Mouse (Mus musculus) myocyte (in vitro differentiated cells): Measurements from ENCODE around the gene Rere.

ENCODE experiments used
- E2F4 ChIP-seq: IDR thresholded peaks from one replicate; pipeline ENCODE4 v1.6.1; 2011; ENCODE audit warnings: mild to moderate bottlenecking, control low read depth, moderate library complexity; ENCODE audit not compliant: insufficient read depth
- MAX ChIP-seq: IDR thresholded peaks from one replicate; pipeline ENCODE4 v1.6.1; 2011; ENCODE audit warnings: low read depth, mild to moderate bottlenecking, control low read depth
- MYOD1 ChIP-seq, 3 experiments: IDR thresholded peaks; one replicate each; pipeline ENCODE4 v1.6.1; 2011; ENCODE audit warnings: control low read depth in 2 of 3, low read depth in 2 of 3, mild to moderate bottlenecking in 2 of 3, moderate library complexity in 1 of 3; ENCODE audit not compliant: insufficient read length in 2 of 3, control insufficient read depth in 1 of 3
- POLR2A ChIP-seq: IDR thresholded peaks from one replicate; pipeline ENCODE4 v1.6.1; 2011; ENCODE audit warnings: low read depth, mild to moderate bottlenecking, control low read depth, moderate library complexity; ENCODE audit not compliant: insufficient read length
- POLR2AphosphoS2 ChIP-seq: IDR thresholded peaks from one replicate; pipeline ENCODE4 v1.6.1; 2011; ENCODE audit warnings: low read depth, control low read depth; ENCODE audit not compliant: insufficient read length
- REST ChIP-seq: IDR thresholded peaks from one replicate; pipeline ENCODE4 v1.6.1; 2011; ENCODE audit warnings: mild to moderate bottlenecking, control low read depth, moderate library complexity; ENCODE audit not compliant: insufficient read depth, insufficient read length
- SRF ChIP-seq: IDR thresholded peaks from one replicate; pipeline ENCODE4 v1.6.1; 2011; ENCODE audit warnings: low read depth; ENCODE audit not compliant: control insufficient read depth, insufficient read length
- TCF12 ChIP-seq: IDR thresholded peaks from one replicate; pipeline ENCODE4 v1.6.1; 2011; ENCODE audit warnings: mild to moderate bottlenecking, control low read depth; ENCODE audit not compliant: poor library complexity, insufficient read depth, severe bottlenecking
- TCF3 ChIP-seq: IDR thresholded peaks from one replicate; pipeline ENCODE4 v1.6.1; 2011; ENCODE audit warnings: low read depth, control low read depth; ENCODE audit not compliant: insufficient read length
- USF1 ChIP-seq: IDR thresholded peaks from one replicate; pipeline ENCODE4 v1.6.1; 2011; ENCODE audit warnings: low read depth, mild to moderate bottlenecking, control low read depth, moderate library complexity

- no peak for TF ChIP-seq POLR2A
- no peak for TF ChIP-seq TCF12
- TF ChIP-seq MAX: no peak
- no peak for TF ChIP-seq MYOD1 (IDR thresholded peaks at IDR 0.05; ENCODE audit: control insufficient read depth in 1 of 3, insufficient read length in 2 of 3, low read depth in 2 of 3)
- no peak for TF ChIP-seq USF1
- no peak for TF ChIP-seq E2F4
- TF ChIP-seq REST: no peak
- TF ChIP-seq TCF3: no peak
- no peak for TF ChIP-seq POLR2AphosphoS2
- no peak for TF ChIP-seq SRF
Measured at GRCm38 (mm10) chr4:150433827-150434574, 152.6 kb downstream of the Rere start.
